Mouse (Mus musculus): ENCODE data around the gene Hba-x.

DNA sequence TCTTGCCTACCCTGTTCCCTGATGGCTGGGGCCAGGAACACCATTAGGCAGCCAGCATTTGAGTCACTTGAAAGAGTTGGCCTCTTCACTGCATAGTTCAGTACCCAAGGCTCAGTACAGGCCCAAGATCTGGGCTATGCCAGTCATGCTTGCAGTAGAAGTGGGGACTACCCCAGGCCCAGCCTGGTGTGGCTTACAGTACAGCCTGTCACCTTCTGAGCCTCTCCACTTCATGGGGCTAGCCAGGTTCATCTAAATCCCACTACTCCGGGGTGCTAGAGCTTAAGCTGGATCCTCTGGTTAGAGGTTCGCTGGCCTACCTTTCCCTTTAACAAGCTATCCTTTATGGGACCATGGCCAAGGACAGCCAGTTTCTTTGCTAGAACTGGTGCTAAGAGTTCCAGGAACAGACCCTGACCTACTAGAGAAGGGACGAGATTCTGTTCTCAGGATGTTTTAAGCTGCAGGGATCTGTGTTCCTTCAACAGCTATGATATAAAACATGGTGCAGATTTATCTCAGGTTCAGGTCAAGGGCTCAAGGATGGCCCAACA lies 47.8 kb upstream of the Hba-x start:
- TF ChIP-seq GATA1 (IDR thresholded peaks at IDR 0.05; ENCODE audit: borderline replicate concordance, low read length) (no peak), FLI1 (IDR thresholded peaks at IDR 0.05; ENCODE audit: low read length) (no peak)

All from megakaryocyte, embryonic 14.5 days (primary cell).